Mouse (Mus musculus): ENCODE measurements at regions not wholly inside any gene's neighbourhood (a gene's known extent, or its start where the extent isn't known, plus 50 kb on each side); places are given as distances from the start of the nearest gene placed in this dataset.
"Not testable (repeated sequence)": the region's sequence is repeated elsewhere in the genome, so short reads cannot be mapped to it uniquely, and the experiment has no call there.

DNA sequence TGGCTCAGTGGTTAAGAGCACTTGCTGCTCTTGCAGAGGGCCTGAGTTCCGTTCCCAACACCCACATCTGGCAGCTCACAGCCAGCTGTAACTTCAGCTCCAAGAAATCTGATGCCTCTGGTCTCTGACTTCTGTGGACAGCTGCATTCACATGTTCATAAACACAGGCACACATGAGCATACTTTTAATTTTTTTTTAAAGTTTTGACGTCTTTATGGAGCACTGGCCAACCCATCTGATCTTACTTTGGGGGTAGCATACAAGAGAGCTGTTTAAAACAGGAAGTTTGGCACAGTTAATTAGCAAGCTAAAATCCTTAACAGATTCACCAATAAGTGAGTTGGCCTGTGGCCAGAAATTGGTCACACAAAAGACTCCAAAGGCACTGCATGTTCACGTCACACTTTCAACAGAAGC lies 81.2 kb upstream of the Atl2 start:
- no peaks in the 10 kb centered on the region for H3K27me3 ChIP-seq (ENCODE audit: control insufficient read depth, insufficient read depth, low read length)
- no peaks in the 10 kb centered on the region for H3K36me3 ChIP-seq (ENCODE audit: control insufficient read depth, insufficient read depth, low read length)
- ATAC-seq (ENCODE audit: low FRiP score) (no peak), DNase-seq (ENCODE audit: low spot score) (no peak)
- H3K4me3 ChIP-seq (ENCODE audit: low read depth, low read length) = no peak overlapping the region
- no peaks in the 10 kb centered on the region for H3K9me3 ChIP-seq (ENCODE audit: control insufficient read depth, low read length)
- H3K27ac ChIP-seq (ENCODE audit: low read depth, low read length) = no peak overlapping the region
- WGBS = 78% methylated on average over 3 of the region's 3 CpGs
- no peak overlapping the region for H3K9ac ChIP-seq (ENCODE audit: low read depth, low read length)
- H3K4me2 ChIP-seq (replicated peaks; ENCODE audit: low read depth, low read length) = no peak overlapping the region
- no peaks in the 10 kb centered on the region; the same call in 1 of the 2 replicates for H3K4me1 ChIP-seq (replicated peaks; ENCODE audit: control insufficient read depth, insufficient read depth, low read length)

DNA sequence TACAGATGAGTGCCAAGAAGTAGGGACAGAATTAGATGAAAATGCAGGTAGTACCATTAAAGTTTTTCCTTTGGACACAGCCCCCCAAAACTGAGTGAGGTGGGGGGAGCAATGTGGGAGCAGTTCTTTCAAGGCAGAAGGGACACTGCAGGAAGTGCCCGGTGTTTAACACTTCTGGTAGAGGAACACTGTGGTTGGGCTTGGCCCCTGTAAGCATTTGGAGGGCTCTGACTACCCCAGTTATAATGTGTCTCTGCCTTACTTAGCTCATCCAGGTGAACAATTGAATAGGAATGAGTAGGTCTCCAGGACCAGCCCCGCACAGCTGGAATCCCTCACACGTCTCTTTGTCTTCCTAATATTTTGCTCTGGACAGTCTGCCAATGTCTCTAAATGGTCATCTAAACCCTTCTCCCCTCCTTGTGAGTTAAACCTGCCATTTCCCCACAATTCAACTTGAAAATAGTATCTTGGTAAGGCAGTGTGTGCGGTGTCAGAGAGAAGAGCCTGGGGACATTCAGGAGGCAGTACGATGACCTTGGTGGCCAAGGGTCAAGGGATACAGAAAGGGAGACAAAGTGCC lies 80.7 kb upstream of the Atl2 start:
- DNase-seq (ENCODE audit: low spot score) = no peak
- WGBS = 72% methylated on average over 5 of the region's 5 CpGs
- Histone ChIP-seq H3K9ac (ENCODE audit: low read depth, low read length) (no peak overlapping the region), H3K4me2 (replicated peaks; ENCODE audit: low read depth, low read length) (peak overlapping the region; percentile 32), H3K4me1 (replicated peaks; ENCODE audit: control insufficient read depth, insufficient read depth, low read length) (no peaks in the 10 kb centered on the region; the same call in 1 of the 2 replicates), H3K27ac (ENCODE audit: low read depth, low read length) (no peak overlapping the region), H3K9me3 (ENCODE audit: control insufficient read depth, low read length) (no peaks in the 10 kb centered on the region), H3K27me3 (ENCODE audit: control insufficient read depth, insufficient read depth, low read length) (no peaks in the 10 kb centered on the region), H3K36me3 (ENCODE audit: control insufficient read depth, insufficient read depth, low read length) (no peaks in the 10 kb centered on the region), H3K4me3 (ENCODE audit: low read depth, low read length) (no peak overlapping the region)
- peak; percentile 17; the same call in 1 of the 2 replicates for ATAC-seq (ENCODE audit: low FRiP score)

GRCm38 (mm10) chr17:79975997-79976443 lies 80.1 kb upstream of the Atl2 start:
- peak; percentile 33 for DNase-seq (ENCODE audit: low spot score)
- Histone ChIP-seq H3K36me3 (ENCODE audit: control insufficient read depth, insufficient read depth, low read length) (no peaks in the 10 kb centered on the region), H3K9ac (ENCODE audit: low read depth, low read length) (no peak overlapping the region), H3K4me2 (replicated peaks; ENCODE audit: low read depth, low read length) (peak overlapping the region; percentile 32), H3K27me3 (ENCODE audit: control insufficient read depth, insufficient read depth, low read length) (no peaks in the 10 kb centered on the region), H3K4me1 (replicated peaks; ENCODE audit: control insufficient read depth, insufficient read depth, low read length) (no peaks in the 10 kb centered on the region; the same call in 1 of the 2 replicates), H3K9me3 (ENCODE audit: control insufficient read depth, low read length) (no peaks in the 10 kb centered on the region), H3K27ac (ENCODE audit: low read depth, low read length) (no peak overlapping the region), H3K4me3 (ENCODE audit: low read depth, low read length) (peak overlapping the region; percentile 17)
- 26% methylated on average over 11 of the region's 11 CpGs for WGBS
- peak; percentile 68 for ATAC-seq (ENCODE audit: low FRiP score)

GRCm38 (mm10) chr17:79975150-79975757 lies 79.3 kb upstream of the Atl2 start:
- ATAC-seq (ENCODE audit: low FRiP score); H3K9me3 ChIP-seq (ENCODE audit: control insufficient read depth, low read length); H3K4me3 ChIP-seq (ENCODE audit: low read depth, low read length); H3K27me3 ChIP-seq (ENCODE audit: control insufficient read depth, insufficient read depth, low read length); H3K4me1 ChIP-seq (replicated peaks; ENCODE audit: control insufficient read depth, insufficient read depth, low read length); H3K36me3 ChIP-seq (ENCODE audit: control insufficient read depth, insufficient read depth, low read length); H3K9ac ChIP-seq (ENCODE audit: low read depth, low read length); DNase-seq (ENCODE audit: low spot score); H3K4me2 ChIP-seq (replicated peaks; ENCODE audit: low read depth, low read length); H3K27ac ChIP-seq (ENCODE audit: low read depth, low read length): not testable (repeated sequence)
- 21% methylated on average over 16 of the region's 16 CpGs for WGBS

GRCm38 (mm10) chr17:79971721-79972336 lies 75.9 kb upstream of the Atl2 start:
- H3K27me3 ChIP-seq (ENCODE audit: control insufficient read depth, insufficient read depth, low read length) = no peaks in the 10 kb centered on the region
- no peaks in the 10 kb centered on the region; the same call in 1 of the 2 replicates for H3K4me1 ChIP-seq (replicated peaks; ENCODE audit: control insufficient read depth, insufficient read depth, low read length)
- H3K9ac ChIP-seq (ENCODE audit: low read depth, low read length) = no peak overlapping the region
- no peak overlapping the region for H3K4me2 ChIP-seq (replicated peaks; ENCODE audit: low read depth, low read length)
- no peak overlapping the region for H3K27ac ChIP-seq (ENCODE audit: low read depth, low read length)
- DNase-seq (ENCODE audit: low spot score) (no peak), ATAC-seq (ENCODE audit: low FRiP score) (no peak)
- no peak overlapping the region for H3K4me3 ChIP-seq (ENCODE audit: low read depth, low read length)
- no peaks in the 10 kb centered on the region for H3K9me3 ChIP-seq (ENCODE audit: control insufficient read depth, low read length)
- 84% methylated on average over 8 of the region's 8 CpGs for WGBS
- H3K36me3 ChIP-seq (ENCODE audit: control insufficient read depth, insufficient read depth, low read length) = no peaks in the 10 kb centered on the region

DNA sequence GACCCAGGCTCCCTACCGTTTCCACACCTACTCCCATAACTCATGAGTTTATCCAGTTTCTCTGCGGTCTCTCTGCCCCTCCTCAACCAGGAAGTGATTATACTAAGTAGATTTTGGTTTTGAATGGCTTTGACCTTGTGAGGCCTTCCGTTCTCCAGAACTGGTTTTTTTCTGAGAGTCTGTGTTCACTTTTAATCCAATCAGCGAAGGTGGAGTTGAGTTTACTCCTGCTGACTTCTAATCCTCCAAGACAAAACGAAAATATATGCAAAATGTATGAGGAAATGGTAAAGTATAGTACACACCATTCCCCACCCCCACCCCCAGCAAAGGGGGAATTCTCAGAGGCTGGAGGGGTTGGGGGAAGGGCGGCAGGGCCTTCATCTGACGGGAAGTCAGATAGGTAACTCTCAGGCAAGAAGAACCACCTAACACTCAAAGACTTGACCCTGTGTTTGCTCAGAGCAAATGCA lies 73.6 kb upstream of the Atl2 start:
- 38% methylated on average over 7 of the region's 7 CpGs for WGBS
- H3K27me3 ChIP-seq (ENCODE audit: control insufficient read depth, insufficient read depth, low read length) = no peaks in the 10 kb centered on the region
- no peak overlapping the region for H3K27ac ChIP-seq (ENCODE audit: low read depth, low read length)
- no peak overlapping the region for H3K4me3 ChIP-seq (ENCODE audit: low read depth, low read length)
- no peak overlapping the region for H3K9ac ChIP-seq (ENCODE audit: low read depth, low read length)
- ATAC-seq (ENCODE audit: low FRiP score) (no peak), DNase-seq (ENCODE audit: low spot score) (no peak)
- no peaks in the 10 kb centered on the region for H3K36me3 ChIP-seq (ENCODE audit: control insufficient read depth, insufficient read depth, low read length)
- H3K4me2 ChIP-seq (replicated peaks; ENCODE audit: low read depth, low read length) = no peak overlapping the region
- H3K9me3 ChIP-seq (ENCODE audit: control insufficient read depth, low read length) = no peaks in the 10 kb centered on the region
- no peaks in the 10 kb centered on the region for H3K4me1 ChIP-seq (replicated peaks; ENCODE audit: control insufficient read depth, insufficient read depth, low read length)

- no peak for ATAC-seq (ENCODE audit: low FRiP score)
- WGBS = 82% methylated on average over 9 of the region's 9 CpGs
- Histone ChIP-seq H3K9me3 (ENCODE audit: control insufficient read depth, low read length) (no peaks in the 10 kb centered on the region), H3K36me3 (ENCODE audit: control insufficient read depth, insufficient read depth, low read length) (no peaks in the 10 kb centered on the region), H3K27me3 (ENCODE audit: control insufficient read depth, insufficient read depth, low read length) (no peaks in the 10 kb centered on the region), H3K4me1 (replicated peaks; ENCODE audit: control insufficient read depth, insufficient read depth, low read length) (no peaks in the 10 kb centered on the region), H3K4me3 (ENCODE audit: low read depth, low read length) (no peak overlapping the region), H3K27ac (ENCODE audit: low read depth, low read length) (no peak overlapping the region), H3K9ac (ENCODE audit: low read depth, low read length) (no peak overlapping the region), H3K4me2 (replicated peaks; ENCODE audit: low read depth, low read length) (no peak overlapping the region)
- DNase-seq (ENCODE audit: low spot score) = no peak
Measured at GRCm38 (mm10) chr17:79968819-79969218, 72.9 kb upstream of the Atl2 start.

DNA sequence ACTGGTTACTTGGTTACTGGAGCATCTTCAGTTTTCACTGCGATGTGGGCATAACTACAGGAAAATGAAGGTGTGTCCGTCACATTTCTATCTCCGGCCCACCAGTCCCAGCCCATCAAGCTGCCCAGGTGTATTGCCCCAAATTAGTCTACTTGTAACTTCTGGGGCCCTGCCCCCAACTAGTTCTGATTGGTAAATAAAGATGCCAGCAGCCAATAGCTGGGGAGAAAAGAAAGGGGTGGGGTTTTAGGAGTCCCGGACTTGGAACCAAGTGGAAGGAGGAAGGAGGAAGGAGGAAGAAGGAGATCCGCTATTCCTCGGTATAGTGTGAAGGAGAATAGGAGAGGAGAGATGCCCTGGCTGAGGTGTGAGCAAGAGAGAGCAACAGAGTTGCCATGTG lies 71.1 kb upstream of the Atl2 start:
- no peaks in the 10 kb centered on the region for H3K9me3 ChIP-seq (ENCODE audit: control insufficient read depth, low read length)
- no peak for DNase-seq (ENCODE audit: low spot score)
- H3K9ac ChIP-seq (ENCODE audit: low read depth, low read length) = no peak overlapping the region
- ATAC-seq (ENCODE audit: low FRiP score) = no peak
- H3K4me3 ChIP-seq (ENCODE audit: low read depth, low read length) = no peak overlapping the region
- no peak overlapping the region for H3K27ac ChIP-seq (ENCODE audit: low read depth, low read length)
- H3K4me2 ChIP-seq (replicated peaks; ENCODE audit: low read depth, low read length) = no peak overlapping the region
- no peaks in the 10 kb centered on the region for H3K36me3 ChIP-seq (ENCODE audit: control insufficient read depth, insufficient read depth, low read length)
- H3K4me1 ChIP-seq (replicated peaks; ENCODE audit: control insufficient read depth, insufficient read depth, low read length) = no peaks in the 10 kb centered on the region
- H3K27me3 ChIP-seq (ENCODE audit: control insufficient read depth, insufficient read depth, low read length) = no peaks in the 10 kb centered on the region
- 40% methylated on average over 6 of the region's 6 CpGs for WGBS

- no peaks in the 10 kb centered on the region for H3K27me3 ChIP-seq (ENCODE audit: control insufficient read depth, insufficient read depth, low read length)
- WGBS = 93% methylated on average over 8 of the region's 8 CpGs
- no peaks in the 10 kb centered on the region for H3K36me3 ChIP-seq (ENCODE audit: control insufficient read depth, insufficient read depth, low read length)
- ATAC-seq (ENCODE audit: low FRiP score) (no peak), DNase-seq (ENCODE audit: low spot score) (no peak)
- no peak overlapping the region for H3K27ac ChIP-seq (ENCODE audit: low read depth, low read length)
- no peaks in the 10 kb centered on the region for H3K9me3 ChIP-seq (ENCODE audit: control insufficient read depth, low read length)
- H3K9ac ChIP-seq (ENCODE audit: low read depth, low read length) = no peak overlapping the region
- H3K4me3 ChIP-seq (ENCODE audit: low read depth, low read length) = no peak overlapping the region
- H3K4me1 ChIP-seq (replicated peaks; ENCODE audit: control insufficient read depth, insufficient read depth, low read length) = no peaks in the 10 kb centered on the region
- no peak overlapping the region for H3K4me2 ChIP-seq (replicated peaks; ENCODE audit: low read depth, low read length)
Measured at GRCm38 (mm10) chr17:79965625-79966024, 69.7 kb upstream of the Atl2 start.
